Mouse (Mus musculus): Measurements from ENCODE around the gene Tpcn1. TPM values are rescaled to one million over a fixed set of nuclear protein-coding genes. Genes with fewer than 3 reads are reported as not detected.
A peak's percentile ranks its signal among the peaks of the same experiment; 100 is the strongest.

Gene Tpcn1
- 10 to 100 TPM; 34.8 to 40.8 TPM for total RNA-seq (2021)
- long read RNA-seq, experiment 1, full-length matches to known transcripts: 1 of 4 reads
- long read RNA-seq, experiment 1, partial matches to known transcripts: 0 of 4 reads
- long read RNA-seq, experiment 1, other reads (novel, unspliced or antisense): 3 of 4 reads
- long read RNA-seq, experiment 2, partial matches to known transcripts: 0 of 5 reads
- long read RNA-seq, experiment 2, other reads (novel, unspliced or antisense): 4 of 5 reads

GRCm38 (mm10) chr5:120588569-120589094 is at the start of gene Tpcn1, which contains the start of gene Iqcd:
Gene Tpcn1 (minus strand): TSS chr5:120588673.
Gene Iqcd (plus strand): TSS chr5:120589016.
- TF ChIP-seq CTCF (conservative IDR thresholded peaks at IDR 0.05): peak; percentile 68
- Histone ChIP-seq H3K27ac (peak within 1 kb of the TSS; percentile 98), H3K4me3 (peak within 1 kb of the TSS; percentile 92)
- peak; percentile 99 for DNase-seq (ENCODE audit: low spot score in 2 of 2)

GRCm38 (mm10) chr5:120635633-120636032 is 47.2 kb upstream of the Tpcn1 start:
- Histone ChIP-seq H3K4me3 (no peak overlapping the region), H3K27ac (no peak overlapping the region)
- DNase-seq (ENCODE audit: low spot score in 2 of 2): no peak
- no peak for TF ChIP-seq CTCF (conservative IDR thresholded peaks at IDR 0.05)

- no peak overlapping the region for H3K27ac ChIP-seq
- DNase-seq (ENCODE audit: low spot score in 2 of 2): no peak
- no peak overlapping the region for H3K4me3 ChIP-seq
- TF ChIP-seq CTCF (conservative IDR thresholded peaks at IDR 0.05): no peak
Measured at GRCm38 (mm10) chr5:120634860-120635259, 46.4 kb upstream of the Tpcn1 start.

- no peak within 1 kb of the TSS for H3K27ac ChIP-seq
- no peak for TF ChIP-seq CTCF (conservative IDR thresholded peaks at IDR 0.05)
- H3K4me3 ChIP-seq: no peak within 1 kb of the TSS
- no peak for DNase-seq (ENCODE audit: low spot score in 2 of 2)
Measured at GRCm38 (mm10) chr5:120634131-120634530, 45.7 kb upstream of the Tpcn1 start, which contains the start of gene Cfap73. Gene Cfap73 (minus strand): TSS chr5:120634235.

GRCm38 (mm10) chr5:120631892-120632291 is 43.4 kb upstream of the Tpcn1 start:
- peak; percentile 50 for TF ChIP-seq CTCF (conservative IDR thresholded peaks at IDR 0.05)
- no peak overlapping the region for H3K4me3 ChIP-seq
- H3K27ac ChIP-seq: no peak overlapping the region
- no peak for DNase-seq (ENCODE audit: low spot score in 2 of 2)

GRCm38 (mm10) chr5:120631128-120631527 is 42.7 kb upstream of the Tpcn1 start:
- Histone ChIP-seq H3K27ac (no peak overlapping the region), H3K4me3 (no peak overlapping the region; the same call in 1 of the 2 replicates)
- no peak for DNase-seq (ENCODE audit: low spot score in 2 of 2)
- no peak for TF ChIP-seq CTCF (conservative IDR thresholded peaks at IDR 0.05)

- no peak overlapping the region for H3K27ac ChIP-seq
- no peak for DNase-seq (ENCODE audit: low spot score in 2 of 2)
- TF ChIP-seq CTCF (conservative IDR thresholded peaks at IDR 0.05): no peak
- no peak overlapping the region for H3K4me3 ChIP-seq
Measured at GRCm38 (mm10) chr5:120628624-120629023, 40.2 kb upstream of the Tpcn1 start.

GRCm38 (mm10) chr5:120627515-120628300 is 39.2 kb upstream of the Tpcn1 start:
- DNase-seq (ENCODE audit: low spot score in 2 of 2): no peak
- no peak overlapping the region for H3K4me3 ChIP-seq

GRCm38 (mm10) chr5:120626399-120626798 is 37.9 kb upstream of the Tpcn1 start:
- no peak for DNase-seq (ENCODE audit: low spot score in 2 of 2)
- Histone ChIP-seq H3K4me3 (no peak overlapping the region), H3K27ac (no peak overlapping the region)
- TF ChIP-seq CTCF (conservative IDR thresholded peaks at IDR 0.05): no peak

More at GRCm38 (mm10) chr5:120627515-120628300, 39.2 kb upstream of the Tpcn1 start:
- H3K27ac ChIP-seq: no peak overlapping the region
- TF ChIP-seq CTCF (conservative IDR thresholded peaks at IDR 0.05): no peak

- H3K27ac ChIP-seq: no peak overlapping the region
- TF ChIP-seq CTCF (conservative IDR thresholded peaks at IDR 0.05): no peak
- DNase-seq (ENCODE audit: low spot score in 2 of 2): no peak
- no peak overlapping the region for H3K4me3 ChIP-seq
Measured at GRCm38 (mm10) chr5:120624427-120624826, 36.0 kb upstream of the Tpcn1 start.

- Histone ChIP-seq H3K4me3 (no peak overlapping the region), H3K27ac (peak overlapping the region; percentile 69)
- no peak for DNase-seq (ENCODE audit: low spot score in 2 of 2)
- TF ChIP-seq CTCF (conservative IDR thresholded peaks at IDR 0.05): no peak
Measured at GRCm38 (mm10) chr5:120622198-120622851, 33.9 kb upstream of the Tpcn1 start.

GRCm38 (mm10) chr5:120621846-120622197 is 33.3 kb upstream of the Tpcn1 start:
- H3K27ac ChIP-seq: peak overlapping the region; percentile 69
- H3K4me3 ChIP-seq: no peak overlapping the region
- no peak for DNase-seq (ENCODE audit: low spot score in 2 of 2)
- TF ChIP-seq CTCF (conservative IDR thresholded peaks at IDR 0.05): no peak
